Mouse (Mus musculus) forebrain, embryonic 12.5 days (tissue): Measurements from ENCODE around the gene Pan2. TPM values are rescaled to one million over a fixed set of nuclear protein-coding genes. Genes with fewer than 3 reads are reported as not detected.

Experiments
- ATAC-seq: fragments of 200-750 bp; cut with Nextera tagmentation; 2 replicates; pipeline ENCODE4 v1.8.0; 2017; ENCODE audit warnings: moderate TSS enrichment; ENCODE audit not compliant: low FRiP score
- H3K27ac ChIP-seq: fragments of 300-500 bp; sonication (generic); 2 replicates; pipeline ENCODE4 v1.5.1; 2016; ENCODE audit warnings: mild to moderate bottlenecking
- H3K27me3 ChIP-seq: fragments of 300-500 bp; sonication (generic); 2 replicates; pipeline ENCODE4 v1.6.1; 2016; ENCODE audit warnings: mild to moderate bottlenecking
- H3K36me3 ChIP-seq: fragments of 300-500 bp; sonication (generic); replicated peaks from 2 replicates; pipeline ENCODE4 v1.6.1; 2016; ENCODE audit warnings: mild to moderate bottlenecking
- H3K4me1 ChIP-seq: fragments of 300-500 bp; sonication (generic); 2 replicates; pipeline ENCODE4 v1.6.1; 2016
- H3K4me2 ChIP-seq: fragments of 300-500 bp; sonication (generic); 2 replicates; pipeline ENCODE4 v1.6.1; 2016; ENCODE audit warnings: mild to moderate bottlenecking, moderate library complexity
- H3K4me3 ChIP-seq: fragments of 300-500 bp; sonication (generic); replicated peaks from 2 replicates; pipeline ENCODE4 v1.5.1; 2016; ENCODE audit warnings: mild to moderate bottlenecking
- H3K9ac ChIP-seq: fragments of 300-500 bp; sonication (generic); 2 replicates; pipeline ENCODE4 v1.6.1; 2016; ENCODE audit warnings: mild to moderate bottlenecking
- H3K9me3 ChIP-seq: fragments of 300-500 bp; sonication (generic); 2 replicates; pipeline ENCODE4 v1.6.1; 2016
- WGBS: fragments of 180-500 bp; shearing (Covaris S2); methylation state at CpG from one replicate; pipeline ENCODE4 v1.1.7; 2016; 5-methylcytosine and 5-hydroxymethylcytosine counted together
- polyA plus RNA-seq: library from polyadenylated mRNA; unstranded; fragments of >200 nt; fragmentation: Nextera tagmentation; extraction: Ambion mirVana; gene quantifications from 2 replicates; pipeline ENCODE4 v1.2.1, GENCODE M21; 2016

Pan2 gene
- polyA plus RNA-seq, 1 experiment from 2014 or later = 40.2 TPM

DNA sequence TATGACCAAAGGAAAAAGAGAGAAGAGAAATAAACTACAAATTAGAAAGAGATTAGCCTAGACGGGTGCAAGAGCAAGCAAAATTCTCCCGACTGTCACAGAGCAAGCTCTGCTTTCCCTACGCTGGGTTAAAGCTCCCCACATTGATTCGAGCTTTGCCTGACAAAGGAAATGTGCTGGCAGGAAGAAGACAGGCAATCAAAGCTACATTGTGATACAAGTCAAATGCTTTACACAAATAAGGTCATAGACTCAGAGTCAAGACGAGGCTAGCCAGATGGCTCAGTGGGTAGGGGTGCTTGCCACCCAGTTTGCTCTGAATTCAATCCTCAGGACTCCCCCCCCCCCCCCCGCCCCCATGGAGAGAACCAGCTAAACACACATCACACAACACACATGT, 66.9 kb downstream of the Pan2 start:
- Histone ChIP-seq H3K4me1 (peaks cover 18% of the 10 kb centered on the region), H3K27ac (peak overlapping the region; percentile 96; the same call in 1 of the 2 replicates), H3K9me3 (no peaks in the 10 kb centered on the region), H3K4me2 (no peak overlapping the region), H3K27me3 (0 out of 2 replicates have a peak, but pooled peaks cover 3% of the 10 kb centered on the region), H3K9ac (no peak overlapping the region), H3K36me3 (peaks cover 7% of the 10 kb centered on the region), H3K4me3 (no peak overlapping the region)
- 52% methylated on average over 5 of the region's 6 CpGs for WGBS
- no peak for ATAC-seq

GRCm38 (mm10) chr10:128370601-128371000, 67.5 kb downstream of the Pan2 start:
- WGBS = 62% methylated on average over 4 of the region's 4 CpGs
- Histone ChIP-seq H3K27ac (0 out of 2 replicates have a peak overlapping the region, but pooled peaks have one; percentile 1), H3K9me3 (no peaks in the 10 kb centered on the region), H3K36me3 (0 out of 2 replicates have a peak, but pooled peaks cover 1% of the 10 kb centered on the region), H3K4me3 (no peak overlapping the region), H3K4me1 (peaks cover 18% of the 10 kb centered on the region), H3K4me2 (no peak overlapping the region), H3K27me3 (0 out of 2 replicates have a peak, but pooled peaks cover 3% of the 10 kb centered on the region), H3K9ac (0 out of 2 replicates have a peak overlapping the region, but pooled peaks have one; percentile 12)
- no peak for ATAC-seq

Other genes with a start within 250 kb of the Pan2 start
- gene Ptges3, start 244.4 kb upstream of the Pan2 start, polyA plus RNA-seq = 611 and 642 TPM in 2 replicates
- 2,091 and 2,135 TPM in 2 replicates for gene Atp5b, start 220.1 kb upstream of the Pan2 start, polyA plus RNA-seq
- 14.0 and 14.6 TPM in 2 replicates for gene Baz2a, start 211.8 kb upstream of the Pan2 start, polyA plus RNA-seq
- gene Rbms2, start 123.0 kb upstream of the Pan2 start, polyA plus RNA-seq = 19.2 and 20.3 TPM in 2 replicates
- 0.94 and 1.3 TPM in 2 replicates for gene Gls2, start 108.9 kb upstream of the Pan2 start, polyA plus RNA-seq
- gene Spryd4, start 91.5 kb upstream of the Pan2 start, polyA plus RNA-seq = 21.1 and 21.8 TPM in 2 replicates
- gene Mip, start 77.5 kb upstream of the Pan2 start, polyA plus RNA-seq = 0.18 and 0.42 TPM in 2 replicates
- gene Timeless, start 71.3 kb upstream of the Pan2 start, polyA plus RNA-seq = 74.7 and 77.3 TPM in 2 replicates
- 0.54 and 0.87 TPM in 2 replicates for gene Apon, start 49.2 kb upstream of the Pan2 start, polyA plus RNA-seq
- not detected in 2 replicates for gene Apof, start 34.7 kb upstream of the Pan2 start, polyA plus RNA-seq
- gene Stat2, start 32.8 kb upstream of the Pan2 start, polyA plus RNA-seq = 18.5 and 18.7 TPM in 2 replicates
- gene Il23a, start 4.6 kb upstream of the Pan2 start, polyA plus RNA-seq = not detected in 2 replicates
- gene Cnpy2, start 19.1 kb downstream of the Pan2 start, polyA plus RNA-seq = 200 and 212 TPM in 2 replicates
- gene Cs, start 34.4 kb downstream of the Pan2 start, polyA plus RNA-seq = 221 and 235 TPM in 2 replicates
- 24.2 and 25.5 TPM in 2 replicates for gene Coq10a, start 65.7 kb downstream of the Pan2 start, polyA plus RNA-seq
- gene Ankrd52, start 73.8 kb downstream of the Pan2 start, polyA plus RNA-seq = 11.3 and 13.9 TPM in 2 replicates
- not detected in 2 replicates for gene Slc39a5, start 97.9 kb downstream of the Pan2 start, polyA plus RNA-seq
- 141 and 155 TPM in 2 replicates for gene Nabp2, start 108.2 kb downstream of the Pan2 start, polyA plus RNA-seq
- gene Rnf41, start 108.3 kb downstream of the Pan2 start, polyA plus RNA-seq = 61.9 and 62.0 TPM in 2 replicates
- 189 and 210 TPM in 2 replicates for gene Smarcc2, start 155.9 kb downstream of the Pan2 start, polyA plus RNA-seq
- gene Myl6, start 190.8 kb downstream of the Pan2 start, polyA plus RNA-seq = 660 and 684 TPM in 2 replicates
- 2.4 and 2.7 TPM in 2 replicates for gene Myl6b, start 195.3 kb downstream of the Pan2 start, polyA plus RNA-seq
- 11.2 and 13.8 TPM in 2 replicates for gene Esyt1, start 222.5 kb downstream of the Pan2 start, polyA plus RNA-seq
- 19.9 and 20.5 TPM in 2 replicates for gene Zc3h10, start 244.4 kb downstream of the Pan2 start, polyA plus RNA-seq
- gene Rpl41, start 246.0 kb downstream of the Pan2 start, polyA plus RNA-seq = 2,598 and 2,922 TPM in 2 replicates